Mouse (Mus musculus): Measurements from ENCODE around the gene Harbi1. TPM values are rescaled to one million over a fixed set of nuclear protein-coding genes. Genes with fewer than 3 reads are reported as not detected.
A peak's percentile ranks its signal among the peaks of the same experiment; 100 is the strongest.

Harbi1 gene
- polyA plus RNA-seq, 1 experiment, result 3.8 TPM

GRCm38 (mm10) chr2:91701366-91701765 is 9.3 kb upstream of the Harbi1 start:
- Histone ChIP-seq H3K36me3 (ENCODE audit: control insufficient read depth, insufficient read depth) (no peaks in the 10 kb centered on the region), H3ac (ENCODE audit: control insufficient read depth, insufficient read length, low read depth) (no peak overlapping the region), H3K27me3 (ENCODE audit: control insufficient read depth, insufficient read depth, insufficient read length) (no peaks in the 10 kb centered on the region), H3K4me3 (ENCODE audit: insufficient read depth, poor library complexity, severe bottlenecking) (no peak overlapping the region), H3K79me2 (ENCODE audit: control insufficient read depth, insufficient read depth) (no peaks in the 10 kb centered on the region), H3K79me3 (ENCODE audit: low read depth) (no peaks in the 10 kb centered on the region)
- TF ChIP-seq MAX (IDR thresholded peaks at IDR 0.05) (no peak), USF1 (IDR thresholded peaks at IDR 0.05; ENCODE audit: low read depth) (no peak), CEBPB (IDR thresholded peaks at IDR 0.05; ENCODE audit: low read depth) (no peak), FOSL1 (IDR thresholded peaks at IDR 0.05; ENCODE audit: insufficient read depth, low read length, poor library complexity, severe bottlenecking) (no peak), MYOD1 (IDR thresholded peaks at IDR 0.05; ENCODE audit: control insufficient read depth, insufficient read length, low read depth) (no peak), CTCF (IDR thresholded peaks at IDR 0.05; ENCODE audit: control insufficient read depth, insufficient read depth, insufficient read length) (no peak), MYOG (IDR thresholded peaks at IDR 0.05; ENCODE audit: control insufficient read depth, extremely low read depth, insufficient read length) (no peak)

GRCm38 (mm10) chr2:91705736-91706135 is 4.9 kb upstream of the Harbi1 start:
- H3K79me2 ChIP-seq (ENCODE audit: control insufficient read depth, insufficient read depth), result peaks cover 11% of the 10 kb centered on the region
- no peaks in the 10 kb centered on the region for H3K27me3 ChIP-seq (ENCODE audit: control insufficient read depth, insufficient read depth, insufficient read length)
- H3K36me3 ChIP-seq (ENCODE audit: control insufficient read depth, insufficient read depth), result no peaks in the 10 kb centered on the region
- H3K79me3 ChIP-seq (ENCODE audit: low read depth), result peaks cover 5% of the 10 kb centered on the region
- TF ChIP-seq MAX (IDR thresholded peaks at IDR 0.05), result no peak
- TF ChIP-seq CTCF (IDR thresholded peaks at IDR 0.05; ENCODE audit: control insufficient read depth, insufficient read depth, insufficient read length), result no peak
- no peak for TF ChIP-seq CEBPB (IDR thresholded peaks at IDR 0.05; ENCODE audit: low read depth)
- no peak for TF ChIP-seq MYOD1 (IDR thresholded peaks at IDR 0.05; ENCODE audit: control insufficient read depth, insufficient read length, low read depth)
- no peak for TF ChIP-seq MYOG (IDR thresholded peaks at IDR 0.05; ENCODE audit: control insufficient read depth, extremely low read depth, insufficient read length)
- no peak for TF ChIP-seq FOSL1 (IDR thresholded peaks at IDR 0.05; ENCODE audit: insufficient read depth, low read length, poor library complexity, severe bottlenecking)
- TF ChIP-seq USF1 (IDR thresholded peaks at IDR 0.05; ENCODE audit: low read depth), result no peak
- H3ac ChIP-seq (ENCODE audit: control insufficient read depth, insufficient read length, low read depth), result no peak overlapping the region
- H3K4me3 ChIP-seq (ENCODE audit: insufficient read depth, poor library complexity, severe bottlenecking), result no peak overlapping the region

- no peak overlapping the region for H3ac ChIP-seq (ENCODE audit: control insufficient read depth, insufficient read length, low read depth)
- H3K79me3 ChIP-seq (ENCODE audit: low read depth), result peaks cover 5% of the 10 kb centered on the region
- no peak for TF ChIP-seq CEBPB (IDR thresholded peaks at IDR 0.05; ENCODE audit: low read depth)
- TF ChIP-seq USF1 (IDR thresholded peaks at IDR 0.05; ENCODE audit: low read depth), result no peak
- no peak for TF ChIP-seq MAX (IDR thresholded peaks at IDR 0.05)
- TF ChIP-seq CTCF (IDR thresholded peaks at IDR 0.05; ENCODE audit: control insufficient read depth, insufficient read depth, insufficient read length), result no peak
- TF ChIP-seq FOSL1 (IDR thresholded peaks at IDR 0.05; ENCODE audit: insufficient read depth, low read length, poor library complexity, severe bottlenecking), result no peak
- TF ChIP-seq MYOD1 (IDR thresholded peaks at IDR 0.05; ENCODE audit: control insufficient read depth, insufficient read length, low read depth), result no peak
- TF ChIP-seq MYOG (IDR thresholded peaks at IDR 0.05; ENCODE audit: control insufficient read depth, extremely low read depth, insufficient read length), result no peak
- H3K4me3 ChIP-seq (ENCODE audit: insufficient read depth, poor library complexity, severe bottlenecking), result no peak overlapping the region
- H3K36me3 ChIP-seq (ENCODE audit: control insufficient read depth, insufficient read depth), result no peaks in the 10 kb centered on the region
- no peaks in the 10 kb centered on the region for H3K27me3 ChIP-seq (ENCODE audit: control insufficient read depth, insufficient read depth, insufficient read length)
- H3K79me2 ChIP-seq (ENCODE audit: control insufficient read depth, insufficient read depth), result peaks cover 15% of the 10 kb centered on the region
Observed at GRCm38 (mm10) chr2:91706456-91706855, 4.2 kb upstream of the Harbi1 start.

- peaks cover 7% of the 10 kb centered on the region for H3K79me3 ChIP-seq (ENCODE audit: low read depth)
- no peaks in the 10 kb centered on the region for H3K27me3 ChIP-seq (ENCODE audit: control insufficient read depth, insufficient read depth, insufficient read length)
- no peaks in the 10 kb centered on the region for H3K36me3 ChIP-seq (ENCODE audit: control insufficient read depth, insufficient read depth)
- peaks cover 17% of the 10 kb centered on the region for H3K79me2 ChIP-seq (ENCODE audit: control insufficient read depth, insufficient read depth)
- TF ChIP-seq MYOG (IDR thresholded peaks at IDR 0.05; ENCODE audit: control insufficient read depth, extremely low read depth, insufficient read length), result no peak
- TF ChIP-seq FOSL1 (IDR thresholded peaks at IDR 0.05; ENCODE audit: insufficient read depth, low read length, poor library complexity, severe bottlenecking), result no peak
- TF ChIP-seq USF1 (IDR thresholded peaks at IDR 0.05; ENCODE audit: low read depth), result no peak
- no peak for TF ChIP-seq CTCF (IDR thresholded peaks at IDR 0.05; ENCODE audit: control insufficient read depth, insufficient read depth, insufficient read length)
- TF ChIP-seq MAX (IDR thresholded peaks at IDR 0.05), result no peak
- no peak for TF ChIP-seq MYOD1 (IDR thresholded peaks at IDR 0.05; ENCODE audit: control insufficient read depth, insufficient read length, low read depth)
- no peak for TF ChIP-seq CEBPB (IDR thresholded peaks at IDR 0.05; ENCODE audit: low read depth)
- no peak overlapping the region for H3K4me3 ChIP-seq (ENCODE audit: insufficient read depth, poor library complexity, severe bottlenecking)
- H3ac ChIP-seq (ENCODE audit: control insufficient read depth, insufficient read length, low read depth), result no peak overlapping the region
Observed at GRCm38 (mm10) chr2:91708361-91708760, 2.3 kb upstream of the Harbi1 start.

- TF ChIP-seq MAX (IDR thresholded peaks at IDR 0.05) (no peak), USF1 (IDR thresholded peaks at IDR 0.05; ENCODE audit: low read depth) (no peak), MYOG (IDR thresholded peaks at IDR 0.05; ENCODE audit: control insufficient read depth, extremely low read depth, insufficient read length) (no peak), MYOD1 (IDR thresholded peaks at IDR 0.05; ENCODE audit: control insufficient read depth, insufficient read length, low read depth) (no peak), CTCF (IDR thresholded peaks at IDR 0.05; ENCODE audit: control insufficient read depth, insufficient read depth, insufficient read length) (no peak), CEBPB (IDR thresholded peaks at IDR 0.05; ENCODE audit: low read depth) (no peak), FOSL1 (IDR thresholded peaks at IDR 0.05; ENCODE audit: insufficient read depth, low read length, poor library complexity, severe bottlenecking) (no peak)
- Histone ChIP-seq H3K36me3 (ENCODE audit: control insufficient read depth, insufficient read depth) (no peaks in the 10 kb centered on the region), H3K4me3 (ENCODE audit: insufficient read depth, poor library complexity, severe bottlenecking) (peak overlapping the region; percentile 98), H3ac (ENCODE audit: control insufficient read depth, insufficient read length, low read depth) (peak overlapping the region; percentile 67), H3K27me3 (ENCODE audit: control insufficient read depth, insufficient read depth, insufficient read length) (no peaks in the 10 kb centered on the region), H3K79me3 (ENCODE audit: low read depth) (peaks cover 7% of the 10 kb centered on the region), H3K79me2 (ENCODE audit: control insufficient read depth, insufficient read depth) (peaks cover 17% of the 10 kb centered on the region)
Observed at GRCm38 (mm10) chr2:91711256-91711925, 739 bp downstream of the Harbi1 start.
